Mouse (Mus musculus) MEL (cell line): Measurements from ENCODE around the gene Arl4d. TPM values are rescaled to one million over a fixed set of nuclear protein-coding genes. Genes with fewer than 3 reads are reported as not detected.
"Not testable (repeated sequence)": the region's sequence is repeated elsewhere in the genome, so short reads cannot be mapped to it uniquely, and the experiment has no call there.

Experiments
- DNase-seq: peaks from one replicate; pipeline ENCODE4 v3.0.0; 2011; ENCODE audit warnings: low read depth, low spot score
- H3K27ac ChIP-seq: 2 replicates; pipeline ENCODE4 v1.5.1; 2012; ENCODE audit warnings: low read depth, mild to moderate bottlenecking, control low read depth, low read length, moderate library complexity; ENCODE audit not compliant: control insufficient read depth
- H3K27me3 ChIP-seq, 2 experiments: fragments of 150-350 bp in 1 of 2; sonication (generic) in 1 of 2; 2 replicates each; pipeline ENCODE4 v1.6.1; 2012; ENCODE audit warnings: low read length in 2 of 2, mild to moderate bottlenecking in 2 of 2, improper control_type of control experiment in 1 of 2, moderate library complexity in 1 of 2; ENCODE audit not compliant: insufficient read depth in 2 of 2, control insufficient read depth in 1 of 2
- H3K36me3 ChIP-seq, 2 experiments: 2 replicates each; pipeline ENCODE4 v1.6.1; 2012 to 2014; ENCODE audit warnings: low read length in 2 of 2, improper control_type of control experiment in 1 of 2, inconsistent platforms in 1 of 2, mild to moderate bottlenecking in 1 of 2; ENCODE audit not compliant: insufficient read depth in 2 of 2, control insufficient read depth in 1 of 2
- H3K4me1 ChIP-seq, 2 experiments: fragments of 150-350 bp in 1 of 2; sonication (generic) in 1 of 2; 2 replicates each; pipeline ENCODE4 v1.6.1; 2012; ENCODE audit warnings: low read length in 2 of 2, improper control_type of control experiment in 1 of 2, mild to moderate bottlenecking in 1 of 2; ENCODE audit not compliant: insufficient read depth in 2 of 2, control insufficient read depth in 1 of 2
- H3K4me3 ChIP-seq, 2 experiments: fragments of 150-350 bp in 1 of 2; sonication (generic) in 1 of 2; 2 replicates each; pipeline ENCODE4 v1.5.1; 2012; ENCODE audit warnings: low read depth in 2 of 2, low read length in 2 of 2, mild to moderate bottlenecking in 2 of 2, moderate library complexity in 2 of 2, control low read depth in 1 of 2, improper control_type of control experiment in 1 of 2; ENCODE audit not compliant: control insufficient read depth in 1 of 2, insufficient read depth in 1 of 2
- H3K79me2 ChIP-seq: 2 replicates; pipeline ENCODE4 v1.6.1; 2012; ENCODE audit warnings: mild to moderate bottlenecking, low read length, moderate library complexity; ENCODE audit not compliant: control insufficient read depth, poor library complexity, insufficient read depth
- H3K9ac ChIP-seq: 2 replicates; pipeline ENCODE4 v1.6.1; 2012; ENCODE audit warnings: low read depth, mild to moderate bottlenecking, control low read depth, low read length, moderate library complexity; ENCODE audit not compliant: control insufficient read depth, poor library complexity, severe bottlenecking
- H3K9me3 ChIP-seq: fragments of 150-350 bp; sonication (generic); replicated peaks from 2 replicates; pipeline ENCODE4 v1.6.1; 2012; ENCODE audit warnings: mild to moderate bottlenecking, low read length, improper control_type of control experiment, moderate library complexity; ENCODE audit not compliant: insufficient read depth
- BHLHE40 ChIP-seq: IDR thresholded peaks from 2 replicates; pipeline ENCODE4 v1.6.1; 2012; ENCODE audit warnings: low read depth, mild to moderate bottlenecking, inconsistent platforms, low read length, improper control_type of control experiment, borderline replicate concordance
- CHD1 ChIP-seq: IDR thresholded peaks from 2 replicates; pipeline ENCODE4 v1.6.1; 2012; ENCODE audit warnings: low read depth, mild to moderate bottlenecking, inconsistent platforms, low read length, improper control_type of control experiment
- CHD2 ChIP-seq: IDR thresholded peaks from 2 replicates; pipeline ENCODE4 v1.6.1; 2011; ENCODE audit warnings: low read length, improper control_type of control experiment
- CTCF ChIP-seq, 3 experiments: IDR thresholded peaks in 2 of 3; conservative IDR thresholded peaks in 1 of 3; 2 replicates each; pipeline ENCODE4 v1.5.1; 2011 to 2012; ENCODE audit warnings: low read length in 3 of 3, low read depth in 2 of 3, mild to moderate bottlenecking in 2 of 3, improper control_type of control experiment in 1 of 3, inconsistent platforms in 1 of 3, mixed read lengths in 1 of 3, moderate library complexity in 1 of 3; ENCODE audit not compliant: control insufficient read depth in 1 of 3, insufficient read depth in 1 of 3, poor library complexity in 1 of 3, severe bottlenecking in 1 of 3
- E2F4 ChIP-seq: IDR thresholded peaks from 2 replicates; pipeline ENCODE4 v1.6.1; 2011; ENCODE audit warnings: low read depth, low read length, improper control_type of control experiment, borderline replicate concordance
- ELF1 ChIP-seq: IDR thresholded peaks from 2 replicates; pipeline ENCODE4 v1.6.1; 2014; ENCODE audit warnings: low read depth, mild to moderate bottlenecking, inconsistent platforms, low read length, improper control_type of control experiment, moderate library complexity
- HCFC1 ChIP-seq: IDR thresholded peaks from 2 replicates; pipeline ENCODE4 v1.6.1; 2012; ENCODE audit warnings: low read depth, mild to moderate bottlenecking, inconsistent platforms, low read length, improper control_type of control experiment, moderate library complexity
- MAX ChIP-seq: IDR thresholded peaks from 2 replicates; pipeline ENCODE4 v1.6.1; 2011; ENCODE audit warnings: low read length, improper control_type of control experiment
- MAZ ChIP-seq: IDR thresholded peaks from 2 replicates; pipeline ENCODE4 v1.6.1; 2012; ENCODE audit warnings: low read depth, mild to moderate bottlenecking, inconsistent platforms, low read length, improper control_type of control experiment
- MXI1 ChIP-seq: IDR thresholded peaks from 2 replicates; pipeline ENCODE4 v1.6.1; 2011; ENCODE audit warnings: mild to moderate bottlenecking, low read depth, low read length, improper control_type of control experiment
- MYB ChIP-seq: IDR thresholded peaks from 2 replicates; pipeline ENCODE4 v1.6.1; 2011; ENCODE audit warnings: mild to moderate bottlenecking, low read depth, low read length, improper control_type of control experiment
- MYC ChIP-seq: IDR thresholded peaks from 2 replicates; pipeline ENCODE4 v1.6.1; 2011; ENCODE audit warnings: low read depth, mild to moderate bottlenecking, low read length, improper control_type of control experiment, moderate library complexity
- RAD21 ChIP-seq: IDR thresholded peaks from 2 replicates; pipeline ENCODE4 v1.6.1; 2011; ENCODE audit warnings: mild to moderate bottlenecking, low read depth, low read length, improper control_type of control experiment
- RCOR1 ChIP-seq: IDR thresholded peaks from 2 replicates; pipeline ENCODE4 v1.6.1; 2012; ENCODE audit warnings: low read depth, mild to moderate bottlenecking, inconsistent platforms, low read length, improper control_type of control experiment
- TBP ChIP-seq: IDR thresholded peaks from 2 replicates; pipeline ENCODE4 v1.8.0; 2011; ENCODE audit warnings: low read depth, low read length, improper control_type of control experiment
- USF1 ChIP-seq: IDR thresholded peaks from 2 replicates; pipeline ENCODE4 v1.6.1; 2014; ENCODE audit warnings: low read depth, mild to moderate bottlenecking, inconsistent platforms, low read length, improper control_type of control experiment, moderate library complexity
- ZC3H11A ChIP-seq: IDR thresholded peaks from 2 replicates; pipeline ENCODE4 v1.6.1; 2012; ENCODE audit warnings: low read depth, mild to moderate bottlenecking, inconsistent platforms, low read length, improper control_type of control experiment
- ZNF384 ChIP-seq: IDR thresholded peaks from 2 replicates; pipeline ENCODE4 v1.6.1; 2012; ENCODE audit warnings: low read depth, mild to moderate bottlenecking, inconsistent platforms, low read length, improper control_type of control experiment
- polyA plus RNA-seq, 2 experiments: library from polyadenylated mRNA; stranded (reverse) in 1 of 2; unstranded in 1 of 2; fragments of >175 nt in 1 of 2; fragments of >200 nt in 1 of 2; gene quantifications; 2 replicates each; pipeline versions ENCODE4 v1.2.1 to v1.2.4; 2012; ENCODE audit warnings: low replicate concordance in 2 of 2, low read depth in 1 of 2; ENCODE audit not compliant: insufficient read length in 2 of 2, insufficient read depth in 1 of 2, missing spikeins in 1 of 2
- total RNA-seq: library from RNA; depleted of rRNA; stranded (reverse); fragments of 300-350 nt; gene quantifications from 2 replicates; pipeline ENCODE4 v1.2.3, GENCODE M21; 2012

The Arl4d gene
- total and polyA plus RNA-seq, 3 experiments = 0.17 to 0.23 TPM; not detected in 1

DNA sequence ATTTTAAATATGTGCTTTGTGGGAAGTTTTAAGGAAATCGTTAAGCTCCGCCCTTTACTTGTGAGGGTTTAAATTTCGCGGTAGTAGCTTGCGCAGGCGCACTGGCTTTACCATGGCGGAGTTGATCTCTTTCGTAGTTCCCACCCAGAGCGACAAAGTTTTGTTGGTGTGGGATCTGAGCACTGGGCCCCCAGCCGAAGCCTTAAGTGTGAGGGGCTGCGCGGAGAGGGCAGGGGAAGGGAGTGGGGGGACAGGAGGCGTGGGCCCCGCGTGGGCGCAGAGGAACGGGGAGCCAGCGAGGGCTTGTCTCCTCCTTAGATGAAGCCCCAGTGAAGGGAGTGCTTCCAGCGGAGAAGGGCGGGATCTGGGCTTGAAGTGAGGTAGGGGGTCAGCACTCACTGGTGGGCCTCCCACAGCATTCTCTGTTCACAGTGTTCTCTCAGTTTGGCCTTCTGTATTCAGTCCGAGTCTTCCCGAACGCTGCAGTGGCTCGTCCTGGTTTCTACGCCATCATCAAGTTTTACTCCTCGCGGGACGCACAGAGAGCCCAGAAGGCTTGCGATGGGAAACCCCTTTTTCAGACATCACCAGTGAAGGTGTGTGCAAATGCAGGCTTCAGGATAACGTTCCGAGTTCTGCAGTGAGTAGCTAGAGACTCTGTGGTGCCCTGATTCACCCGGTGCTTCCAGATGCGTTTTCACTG is 37.3 kb upstream of the Arl4d start (continued):
- TF ChIP-seq TBP (peak; percentile 82), CHD1 (no peak), MXI1 (peak; percentile 49; the same call in 1 of the 2 replicates)

DNA sequence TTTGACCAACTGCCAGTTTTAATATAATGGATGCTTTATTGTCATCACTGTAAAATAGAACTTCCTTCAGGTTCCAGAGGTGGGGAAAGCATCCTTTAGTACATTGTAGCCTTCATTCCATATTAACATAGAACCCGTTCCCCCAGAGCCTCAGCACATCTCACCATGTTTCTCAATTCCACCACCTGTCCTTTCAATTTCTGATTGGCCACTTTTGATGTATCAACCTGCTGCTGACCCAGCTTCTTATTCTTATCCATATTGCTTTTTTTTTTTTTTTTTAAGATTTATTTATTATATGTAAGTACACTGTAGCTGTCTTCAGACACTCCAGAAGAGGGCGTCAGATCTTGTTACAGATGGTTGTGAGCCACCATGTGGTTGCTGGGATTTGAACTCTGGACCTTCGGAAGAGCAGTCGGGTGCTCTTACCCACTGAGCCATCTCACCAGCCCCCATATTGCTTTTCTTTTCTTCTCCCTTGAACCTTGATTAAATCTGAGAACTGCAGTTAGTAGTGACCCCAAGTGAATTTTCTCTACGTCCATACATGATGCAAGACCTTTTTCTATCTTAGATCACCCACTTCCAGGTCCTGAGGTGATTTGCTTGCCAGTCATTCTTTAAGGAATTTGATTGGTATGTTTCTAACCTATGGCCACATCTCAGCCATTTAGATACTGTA is 36.5 kb upstream of the Arl4d start:
- H3K36me3 ChIP-seq, H3K79me2 ChIP-seq, H3K9me3 ChIP-seq, H3K4me3 ChIP-seq, H3K9ac ChIP-seq, H3K27me3 ChIP-seq, H3K27ac ChIP-seq: not testable (repeated sequence)
- DNase-seq = peak; percentile 53
- peaks cover 0 to 10% of the 10 kb centered on the region in 2 experiments; a peak in 2 of 4 replicates for H3K4me1 ChIP-seq
- TF ChIP-seq ZNF384 (peak; percentile 79), MYC (0 out of 2 replicates have a peak, but pooled peaks have one; percentile 48), TBP (peak; percentile 58; the same call in 1 of the 2 replicates), USF1 (peak; percentile 51; the same call in 1 of the 2 replicates)

DNA sequence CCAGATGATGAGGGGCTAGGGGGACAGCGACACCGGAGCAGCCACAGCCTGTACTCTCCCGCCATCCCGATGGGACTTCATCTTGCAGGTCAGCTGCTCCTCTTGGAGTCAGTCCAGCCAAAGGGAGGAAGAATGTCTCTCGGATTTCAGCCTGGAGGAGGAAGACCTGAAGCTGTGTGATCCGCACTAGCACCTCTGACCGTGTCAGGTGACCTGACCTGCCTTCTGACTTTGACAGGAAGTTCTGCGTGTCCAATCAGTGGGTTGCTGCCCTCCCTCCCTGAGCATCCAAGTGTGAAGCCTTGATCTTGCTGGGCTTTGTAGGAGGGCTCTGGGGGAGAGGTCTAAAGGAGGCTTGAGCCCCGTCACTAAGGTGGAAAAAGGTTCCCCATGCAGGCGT is 29.7 kb upstream of the Arl4d start:
- peaks cover 0 to 4% of the 10 kb centered on the region in 2 experiments; a peak in 2 of 4 replicates for H3K4me1 ChIP-seq
- H3K36me3 ChIP-seq = peaks cover 0 to 2% of the 10 kb centered on the region in 2 experiments; a peak in 2 of 4 replicates
- H3K9ac ChIP-seq = no peak overlapping the region
- H3K4me3 ChIP-seq = no peak overlapping the region
- H3K27me3 ChIP-seq = no peaks in the 10 kb centered on the region
- no peaks in the 10 kb centered on the region for H3K9me3 ChIP-seq
- TF ChIP-seq RCOR1 (no peak), MAZ (no peak), BHLHE40 (no peak), MXI1 (no peak), HCFC1 (no peak), CHD2 (no peak), ZC3H11A (no peak), ELF1 (no peak), MYB (no peak), E2F4 (no peak), CTCF (IDR thresholded peaks at IDR 0.05 in 2 of 3, conservative IDR thresholded peaks at IDR 0.05 in 1 of 3; ENCODE audit: control insufficient read depth in 1 of 3, insufficient read depth in 1 of 3, low read depth in 2 of 3, low read length in 3 of 3, poor library complexity in 1 of 3, severe bottlenecking in 1 of 3) (no peak), MYC (no peak), RAD21 (no peak), MAX (no peak)
- H3K79me2 ChIP-seq = no peaks in the 10 kb centered on the region
- no peak for DNase-seq
- H3K27ac ChIP-seq = no peak overlapping the region
